Mouse (Mus musculus): Measurements from ENCODE around the gene Csf1. TPM values are rescaled to one million over a fixed set of nuclear protein-coding genes. Genes with fewer than 3 reads are reported as not detected.

Gene Csf1
- total and polyA plus RNA-seq, 3 experiments: 30.0 to 41.7 (median 32.9) TPM

DNA sequence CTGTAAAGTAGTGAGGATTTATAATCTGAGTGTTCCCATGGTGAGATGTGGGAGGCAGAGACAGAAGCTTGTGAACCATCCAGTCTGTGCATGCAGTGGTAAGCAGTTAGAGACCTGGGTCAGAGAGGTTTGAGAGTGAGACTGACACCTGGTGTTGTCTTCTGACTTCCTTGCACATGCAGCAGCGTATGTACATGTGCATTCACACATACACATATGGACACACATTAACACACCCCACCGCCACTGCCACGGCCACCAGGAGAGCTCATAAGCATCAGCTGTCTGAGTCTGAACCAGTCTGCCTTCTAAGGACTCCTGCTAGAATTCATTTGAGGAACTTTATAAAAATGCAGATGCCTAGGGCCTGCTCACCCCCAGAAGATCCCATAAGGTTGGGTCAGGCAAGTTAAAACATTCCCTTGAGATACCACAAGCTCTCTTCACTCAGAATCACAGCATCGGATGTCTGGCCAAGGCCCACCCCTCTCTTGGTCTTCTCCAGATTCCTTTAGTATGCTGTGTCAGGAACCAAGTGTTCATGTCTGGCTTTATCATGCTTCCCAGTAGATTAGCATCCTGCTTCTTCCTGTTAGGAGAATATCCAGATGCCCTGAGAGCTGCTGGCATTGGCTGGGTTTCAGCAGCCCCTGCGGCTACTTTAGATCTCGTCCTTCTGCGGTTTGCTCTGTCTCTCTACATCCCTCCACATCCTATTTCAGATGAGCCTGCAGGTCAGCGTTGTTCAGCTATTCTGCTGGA is 42.1 kb upstream of the Csf1 start:
- H3K27ac ChIP-seq: no peak overlapping the region
- peaks cover 5% of the 10 kb centered on the region for H3K4me1 ChIP-seq (ENCODE audit: control insufficient read depth, insufficient read depth, low read length)
- no peak for TF ChIP-seq CTCF (IDR thresholded peaks at IDR 0.05)
- no peak for TF ChIP-seq POLR2A (IDR thresholded peaks at IDR 0.05; ENCODE audit: insufficient read depth, low read depth, low read length)
- no peak for TF ChIP-seq EP300 (IDR thresholded peaks at IDR 0.05; ENCODE audit: insufficient read depth, low read depth, low read length)
- no peaks in the 10 kb centered on the region for H3K36me3 ChIP-seq (ENCODE audit: control insufficient read depth, insufficient read depth, low read length)
- H3K27me3 ChIP-seq (ENCODE audit: control insufficient read depth, insufficient read depth, low read length): no peaks in the 10 kb centered on the region
- intact Hi-C loops (cut with DNase I): no loop called here
- H3K79me2 ChIP-seq (replicated peaks; ENCODE audit: control insufficient read depth, insufficient read depth, low read length): no peaks in the 10 kb centered on the region
- no peak for DNase-seq
- H3K4me3 ChIP-seq: no peak overlapping the region
- no peak overlapping the region for H3K9ac ChIP-seq (ENCODE audit: low read depth, low read length)
- 60% methylated on average over 8 of the region's 8 CpGs for WGBS

- H3K27ac ChIP-seq: peak overlapping the region; percentile 47
- no peaks in the 10 kb centered on the region for H3K79me2 ChIP-seq (replicated peaks; ENCODE audit: control insufficient read depth, insufficient read depth, low read length)
- no peak overlapping the region for H3K9ac ChIP-seq (ENCODE audit: low read depth, low read length)
- no peaks in the 10 kb centered on the region for H3K27me3 ChIP-seq (ENCODE audit: control insufficient read depth, insufficient read depth, low read length)
- DNase-seq: peak in 1 of 2 experiments; percentile 46
- intact Hi-C loops (cut with DNase I): no loop called here
- no peak overlapping the region for H3K4me3 ChIP-seq
- 0 out of 2 replicates have a peak, but pooled peaks have one; percentile 29 for TF ChIP-seq EP300 (IDR thresholded peaks at IDR 0.05; ENCODE audit: insufficient read depth, low read depth, low read length)
- TF ChIP-seq POLR2A (IDR thresholded peaks at IDR 0.05; ENCODE audit: insufficient read depth, low read depth, low read length): no peak
- no peaks in the 10 kb centered on the region; the same call in 1 of the 2 replicates for H3K36me3 ChIP-seq (ENCODE audit: control insufficient read depth, insufficient read depth, low read length)
- H3K4me1 ChIP-seq (ENCODE audit: control insufficient read depth, insufficient read depth, low read length): peaks cover 10% of the 10 kb centered on the region
- 57% methylated on average over 5 of the region's 5 CpGs for WGBS
Observed at GRCm38 (mm10) chr3:107798946-107799345, 38.7 kb upstream of the Csf1 start.

- intact Hi-C loops (cut with DNase I): no loop called here
- no peak for TF ChIP-seq POLR2A (IDR thresholded peaks at IDR 0.05; ENCODE audit: insufficient read depth, low read depth, low read length)
- TF ChIP-seq EP300 (IDR thresholded peaks at IDR 0.05; ENCODE audit: insufficient read depth, low read depth, low read length): 0 out of 2 replicates have a peak, but pooled peaks have one; percentile 22
- WGBS: 49% methylated on average over 8 of the region's 8 CpGs
- no peaks in the 10 kb centered on the region for H3K79me2 ChIP-seq (replicated peaks; ENCODE audit: control insufficient read depth, insufficient read depth, low read length)
- peaks cover 2% of the 10 kb centered on the region; the same call in 1 of the 2 replicates for H3K36me3 ChIP-seq (ENCODE audit: control insufficient read depth, insufficient read depth, low read length)
- no peak overlapping the region for H3K9ac ChIP-seq (ENCODE audit: low read depth, low read length)
- H3K4me3 ChIP-seq: no peak overlapping the region
- no peaks in the 10 kb centered on the region for H3K27me3 ChIP-seq (ENCODE audit: control insufficient read depth, insufficient read depth, low read length)
- DNase-seq: no peak
- H3K4me1 ChIP-seq (ENCODE audit: control insufficient read depth, insufficient read depth, low read length): peaks cover 19% of the 10 kb centered on the region
- H3K27ac ChIP-seq: peak overlapping the region; percentile 10; the same call in 1 of the 2 replicates
Observed at GRCm38 (mm10) chr3:107796191-107796983, 36.1 kb upstream of the Csf1 start.

- Histone ChIP-seq H3K36me3 (ENCODE audit: control insufficient read depth, insufficient read depth, low read length) (peaks cover 2% of the 10 kb centered on the region; the same call in 1 of the 2 replicates), H3K27me3 (ENCODE audit: control insufficient read depth, insufficient read depth, low read length) (no peaks in the 10 kb centered on the region), H3K9ac (ENCODE audit: low read depth, low read length) (no peak overlapping the region), H3K4me3 (no peak overlapping the region), H3K27ac (no peak overlapping the region; the same call in 1 of the 2 replicates), H3K4me1 (ENCODE audit: control insufficient read depth, insufficient read depth, low read length) (peaks cover 17% of the 10 kb centered on the region), H3K79me2 (replicated peaks; ENCODE audit: control insufficient read depth, insufficient read depth, low read length) (no peaks in the 10 kb centered on the region)
- intact Hi-C loops (cut with DNase I): no loop called here
- 94% methylated on average over 3 of the region's 3 CpGs for WGBS
- TF ChIP-seq EP300 (IDR thresholded peaks at IDR 0.05; ENCODE audit: insufficient read depth, low read depth, low read length): no peak
- no peak for TF ChIP-seq CTCF (IDR thresholded peaks at IDR 0.05)
- no peak for DNase-seq
Observed at GRCm38 (mm10) chr3:107794890-107795289, 34.6 kb upstream of the Csf1 start.

GRCm38 (mm10) chr3:107793300-107794201 is 33.3 kb upstream of the Csf1 start:
- H3K79me2 ChIP-seq (replicated peaks; ENCODE audit: control insufficient read depth, insufficient read depth, low read length): no peaks in the 10 kb centered on the region
- H3K27me3 ChIP-seq (ENCODE audit: control insufficient read depth, insufficient read depth, low read length): no peaks in the 10 kb centered on the region
- peak; percentile 72 to 85 for DNase-seq
- peak overlapping the region; percentile 86 for H3K27ac ChIP-seq
- intact Hi-C loops (cut with DNase I): loop anchor here (2.0 kb wide), 1 partner anchor 35 kb away; no protein-coding TSS in a partner anchor
- WGBS: 11% methylated on average over 10 of the region's 10 CpGs
- H3K36me3 ChIP-seq (ENCODE audit: control insufficient read depth, insufficient read depth, low read length): peaks cover 2% of the 10 kb centered on the region; the same call in 1 of the 2 replicates
- H3K4me1 ChIP-seq (ENCODE audit: control insufficient read depth, insufficient read depth, low read length): peaks cover 14% of the 10 kb centered on the region
- H3K4me3 ChIP-seq: peak overlapping the region; percentile 32
- no peak for TF ChIP-seq POLR2A (IDR thresholded peaks at IDR 0.05; ENCODE audit: insufficient read depth, low read depth, low read length)
- no peak for TF ChIP-seq CTCF (IDR thresholded peaks at IDR 0.05)
- no peak for TF ChIP-seq EP300 (IDR thresholded peaks at IDR 0.05; ENCODE audit: insufficient read depth, low read depth, low read length)
- H3K9ac ChIP-seq (ENCODE audit: low read depth, low read length): peak overlapping the region; percentile 19
